Mouse (Mus musculus): ENCODE data around the gene Abhd15.

The Abhd15 gene

GRCm38 (mm10) chr11:77514832-77515636 is at the start of gene Abhd15:
Abhd15 (plus strand) TSS chr11:77515121.
- DNase-seq (ENCODE audit: low read depth, low spot score) = no peak

DNA sequence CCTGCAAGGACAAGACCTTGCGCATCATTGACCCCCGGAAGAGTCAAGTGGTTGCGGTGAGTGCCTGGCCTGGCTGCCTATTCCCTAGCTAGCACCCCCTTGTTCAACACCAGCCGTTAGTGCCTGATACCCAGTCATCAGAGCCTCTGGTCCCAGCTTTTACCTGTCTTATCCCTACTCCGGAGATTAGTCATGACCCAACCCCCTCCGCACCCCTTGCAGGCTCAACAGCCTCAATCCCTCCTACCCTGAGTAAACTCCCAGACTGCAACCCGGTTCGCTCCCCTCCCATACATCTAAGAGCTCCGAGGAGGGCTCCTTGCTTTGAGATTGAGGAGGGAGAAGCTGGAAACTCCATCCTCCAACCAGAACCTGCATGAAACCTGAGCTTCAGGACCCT is 48.4 kb upstream of the Abhd15 start:
- no peak for DNase-seq (ENCODE audit: low read depth, low spot score)

DNA sequence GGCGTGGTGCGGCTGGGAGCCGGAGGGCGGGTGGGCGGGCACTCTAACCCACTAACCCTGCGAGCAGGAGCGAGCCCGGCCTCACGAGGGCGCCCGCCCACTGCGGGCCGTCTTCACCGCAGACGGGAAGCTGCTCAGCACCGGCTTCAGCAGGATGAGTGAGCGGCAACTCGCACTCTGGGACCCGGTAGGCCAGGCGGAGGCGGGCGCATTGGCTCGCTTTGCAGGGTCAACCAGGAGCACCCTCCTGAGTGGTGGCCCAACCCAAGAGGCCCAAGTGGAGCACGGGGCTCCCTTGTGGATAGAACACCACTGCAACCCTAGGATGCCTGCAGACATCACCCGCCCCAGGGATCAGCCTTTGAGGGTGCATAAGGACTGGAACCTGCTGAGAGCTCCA is 47.8 kb upstream of the Abhd15 start:
- no peak for DNase-seq (ENCODE audit: low read depth, low spot score)

- no peak for DNase-seq (ENCODE audit: low read depth, low spot score)
Observed at GRCm38 (mm10) chr11:77467784-77468183, 47.1 kb upstream of the Abhd15 start.

DNA sequence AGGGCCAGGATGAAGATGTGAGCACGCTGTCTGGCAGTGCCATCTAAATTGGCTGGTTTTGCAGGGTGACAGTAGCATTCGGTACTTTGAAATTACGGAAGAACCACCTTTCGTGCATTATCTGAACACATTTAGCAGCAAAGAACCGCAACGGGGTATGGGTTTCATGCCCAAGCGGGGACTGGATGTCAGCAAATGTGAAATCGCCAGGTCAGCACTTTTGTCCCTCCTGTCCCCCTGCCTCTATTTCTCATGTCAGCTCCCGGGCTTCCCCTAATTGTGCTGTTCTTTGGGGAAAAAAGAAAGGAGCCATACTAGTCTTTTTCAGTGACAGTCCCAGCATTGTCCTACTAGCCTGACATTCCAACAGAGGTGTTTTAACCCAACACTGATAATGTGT is 46.5 kb upstream of the Abhd15 start:
- DNase-seq (ENCODE audit: low read depth, low spot score) = no peak

GRCm38 (mm10) chr11:77471407-77471806 is 43.5 kb upstream of the Abhd15 start:
- no peak for DNase-seq (ENCODE audit: low read depth, low spot score)

- no peak for DNase-seq (ENCODE audit: low read depth, low spot score)
Observed at GRCm38 (mm10) chr11:77472775-77473174, 42.1 kb upstream of the Abhd15 start.

- DNase-seq (ENCODE audit: low read depth, low spot score) = no peak
Observed at GRCm38 (mm10) chr11:77476216-77476615, 38.7 kb upstream of the Abhd15 start.

- DNase-seq (ENCODE audit: low read depth, low spot score) = no peak
Observed at GRCm38 (mm10) chr11:77476895-77477294, 38.0 kb upstream of the Abhd15 start.

GRCm38 (mm10) chr11:77483043-77483442 is 31.9 kb upstream of the Abhd15 start:
- DNase-seq (ENCODE audit: low read depth, low spot score) = no peak

DNA sequence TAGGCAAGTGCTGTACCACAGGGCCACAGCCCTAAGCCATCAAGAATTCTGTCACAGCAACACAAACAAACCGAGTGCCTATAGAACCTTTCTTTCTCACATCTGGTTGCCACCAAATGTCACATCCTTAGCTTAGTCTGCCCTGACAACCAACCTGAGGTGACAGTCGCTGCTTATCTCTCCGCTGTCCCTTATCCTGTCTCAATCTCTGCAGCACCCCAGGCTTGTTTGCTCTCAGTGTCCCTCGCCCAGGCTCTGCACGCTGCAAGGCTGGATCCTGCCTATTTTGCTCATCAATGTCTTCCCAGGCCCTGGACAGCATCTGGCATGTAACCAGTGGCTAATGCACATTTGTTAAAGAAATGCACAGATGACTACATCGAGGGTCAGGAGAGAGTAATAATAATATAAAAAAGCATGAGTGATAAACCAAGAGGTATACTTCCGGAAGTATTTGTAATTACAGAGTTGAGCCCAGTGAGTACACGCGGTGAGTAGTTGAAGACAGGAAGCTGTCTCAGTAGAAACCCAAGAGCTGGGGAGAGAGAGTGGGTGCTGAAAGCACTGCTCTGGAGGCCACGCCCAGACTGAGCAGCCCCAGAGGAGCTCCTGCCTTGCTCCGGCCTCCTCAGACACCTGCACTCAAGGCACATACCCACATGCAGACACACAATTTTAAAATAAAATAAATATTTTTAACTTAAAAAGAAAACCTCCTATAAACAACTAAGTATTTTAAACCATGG is 31.2 kb upstream of the Abhd15 start:
- DNase-seq (ENCODE audit: low read depth, low spot score) = no peak

DNA sequence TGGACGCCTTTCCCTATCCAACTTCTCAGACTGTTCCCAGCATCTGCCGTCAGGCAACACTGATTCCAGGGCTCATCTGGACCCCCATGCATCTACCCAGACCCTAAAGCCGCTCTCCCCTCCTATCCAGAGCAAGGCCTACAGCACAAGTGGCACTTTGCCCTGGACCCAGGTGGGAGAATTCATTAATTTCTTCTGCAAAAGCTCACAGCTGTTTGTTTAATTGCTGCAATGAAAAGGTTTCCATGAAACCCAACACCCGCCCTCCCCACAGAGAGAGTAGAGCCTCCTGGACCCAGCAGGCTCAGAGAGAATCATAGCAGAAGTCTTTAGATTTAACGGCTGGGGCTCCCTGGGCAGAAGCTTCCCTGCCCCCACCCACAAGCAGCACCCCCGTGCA is 29.7 kb upstream of the Abhd15 start:
- DNase-seq (ENCODE audit: low read depth, low spot score) = no peak

- no peak for DNase-seq (ENCODE audit: low read depth, low spot score)
Observed at GRCm38 (mm10) chr11:77486798-77487197, 28.1 kb upstream of the Abhd15 start.

DNA sequence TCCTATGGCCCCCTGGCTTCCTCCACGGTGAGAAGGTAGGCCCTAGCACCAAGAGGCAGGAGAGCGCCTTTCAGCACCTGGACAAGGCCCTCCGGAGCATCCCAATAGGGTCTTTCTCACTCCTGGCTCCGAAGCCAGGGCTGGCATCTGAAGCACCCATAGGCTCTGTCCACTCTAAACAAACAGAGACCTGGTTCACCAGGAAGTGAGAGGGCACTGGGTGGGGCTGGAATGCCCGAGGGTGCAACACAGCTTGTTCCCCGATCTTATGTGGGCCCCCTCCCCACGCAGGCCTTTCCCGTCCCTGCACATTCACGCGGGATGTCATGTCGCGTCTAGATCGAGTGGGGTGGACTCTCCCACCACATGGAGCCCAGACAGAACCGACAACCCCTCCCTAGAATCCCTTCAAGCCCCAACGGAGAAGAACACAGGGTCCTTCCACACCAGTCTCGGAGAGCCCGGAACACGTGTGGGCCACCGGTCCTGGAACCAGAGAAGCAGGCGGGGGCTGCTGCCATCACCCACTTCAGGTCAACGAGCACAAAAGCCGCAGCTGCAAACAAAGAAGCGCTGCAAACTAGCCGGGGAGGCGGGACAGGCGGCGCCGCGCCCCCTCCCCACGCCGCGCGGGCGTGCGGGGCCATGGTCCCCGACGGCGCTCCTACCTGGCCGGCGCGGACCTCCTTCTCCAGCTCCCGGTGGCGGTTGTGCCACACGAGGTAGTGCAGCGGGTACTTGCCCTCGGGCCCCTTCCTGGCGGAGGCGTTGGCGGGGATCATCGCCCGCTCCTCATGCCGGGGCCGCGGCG is 25.9 kb upstream of the Abhd15 start:
- DNase-seq (ENCODE audit: low read depth, low spot score) = no peak

GRCm38 (mm10) chr11:77489591-77490235 is 25.2 kb upstream of the Abhd15 start, which contains the start of gene Ankrd13b:
Ankrd13b (minus strand) TSS chr11:77489678.
- peak; percentile 57 for DNase-seq (ENCODE audit: low read depth, low spot score)

- DNase-seq (ENCODE audit: low read depth, low spot score) = no peak
Observed at GRCm38 (mm10) chr11:77490451-77490850, 24.5 kb upstream of the Abhd15 start.

DNA sequence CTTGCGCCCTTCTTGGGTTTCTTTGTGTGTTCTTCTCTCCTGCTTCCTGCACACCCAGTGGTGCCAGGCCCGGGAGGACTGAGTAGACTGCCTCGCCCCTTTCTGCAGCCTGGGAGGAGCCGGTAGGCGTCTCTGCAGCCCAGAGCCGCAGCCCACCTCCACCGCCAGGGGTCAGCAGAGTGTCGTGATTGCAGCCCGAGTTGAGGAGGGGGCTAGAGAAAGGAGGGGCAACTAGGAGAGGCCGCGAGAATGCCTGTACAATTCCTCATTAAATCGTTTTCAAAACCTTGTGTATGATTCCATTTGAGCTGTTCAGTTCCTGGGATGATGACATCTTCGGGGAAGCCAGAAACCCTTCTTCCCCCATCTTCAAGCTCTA is 23.8 kb upstream of the Abhd15 start:
- DNase-seq (ENCODE audit: low read depth, low spot score) = peak; percentile 65

- DNase-seq (ENCODE audit: low read depth, low spot score) = no peak
Observed at GRCm38 (mm10) chr11:77491502-77492291, 23.2 kb upstream of the Abhd15 start.

GRCm38 (mm10) chr11:77492311-77492871 is 22.5 kb upstream of the Abhd15 start:
- DNase-seq (ENCODE audit: low read depth, low spot score) = no peak

DNA sequence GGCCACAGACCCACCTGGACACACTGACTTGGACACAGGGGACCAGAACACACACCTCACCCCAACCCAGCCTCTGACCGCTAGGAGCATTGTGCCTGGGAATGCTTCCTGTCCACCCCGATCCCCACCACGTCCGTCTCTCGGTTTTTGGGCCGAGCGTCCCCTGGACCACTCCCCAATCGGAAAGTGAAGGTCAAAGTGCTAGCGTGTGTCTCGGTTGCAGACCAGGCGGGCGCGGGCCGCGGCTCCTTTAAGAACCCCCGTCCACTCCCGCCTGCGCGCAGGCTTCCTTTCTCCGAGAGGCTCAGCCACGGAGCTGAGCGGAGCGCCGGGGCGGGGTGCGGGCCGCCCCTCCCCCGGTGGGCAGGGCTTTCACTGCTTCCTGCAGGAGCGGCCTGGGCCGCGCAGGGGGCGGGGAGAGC is 22.0 kb upstream of the Abhd15 start:
- DNase-seq (ENCODE audit: low read depth, low spot score) = peak; percentile 73
